Mouse (Mus musculus): ENCODE results near the gene Nkain4.

- TF ChIP-seq EP300 (IDR thresholded peaks at IDR 0.05; ENCODE audit: insufficient read depth, low read depth, low read length) (no peak), CTCF (IDR thresholded peaks at IDR 0.05; ENCODE audit: low read depth, low read length) (no peak)
These were observed 31.1 kb upstream of the Nkain4 start for GRCm38 (mm10) chr2:180985635-180986034.
